Mouse (Mus musculus): ENCODE data around the gene Myo1c.
A peak's percentile ranks its signal among the peaks of the same experiment; 100 is the strongest.
"Not testable (repeated sequence)": the region's sequence is repeated elsewhere in the genome, so short reads cannot be mapped to it uniquely, and the experiment has no call there.

Myo1c gene

DNA sequence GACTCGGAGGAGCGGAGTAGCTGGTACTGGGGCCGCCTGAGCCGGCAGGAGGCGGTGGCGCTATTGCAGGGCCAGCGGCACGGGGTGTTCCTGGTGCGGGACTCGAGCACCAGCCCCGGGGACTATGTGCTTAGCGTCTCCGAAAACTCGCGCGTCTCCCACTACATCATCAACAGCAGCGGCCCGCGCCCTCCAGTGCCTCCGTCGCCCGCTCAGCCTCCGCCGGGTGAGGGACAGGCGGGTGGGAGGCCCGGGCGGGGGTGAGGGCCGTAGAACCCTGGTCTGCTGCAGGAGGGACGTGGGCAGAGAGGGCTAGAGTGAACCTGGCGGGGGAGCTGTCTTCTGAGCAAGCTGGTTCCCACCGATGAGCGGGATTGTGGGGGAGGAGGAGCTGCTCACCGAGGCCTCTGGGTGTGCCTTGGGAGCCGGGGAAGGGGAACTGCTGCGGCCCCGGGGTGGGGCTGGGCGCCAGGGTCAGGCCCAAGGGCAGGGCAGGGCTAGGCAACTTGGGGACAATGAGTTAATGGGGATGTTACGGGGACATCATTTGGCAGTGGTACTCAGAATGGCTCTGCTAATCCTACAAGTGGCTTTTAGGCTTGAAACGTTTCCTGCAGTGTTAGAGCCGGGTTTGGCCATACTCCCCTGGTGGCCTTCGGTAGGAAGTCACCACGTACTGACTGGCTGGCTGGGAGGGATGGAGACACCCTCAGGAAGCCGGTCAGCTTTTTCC, 29.3 kb downstream of the Myo1c start:
- Histone ChIP-seq H3K36me3 (ENCODE audit: insufficient read depth, low read length) (peaks cover 39% of the 10 kb centered on the region), H3K4me3 (replicated peaks; ENCODE audit: low read length) (peak overlapping the region; percentile 98), H3K9me3 (ENCODE audit: low read length) (no peaks in the 10 kb centered on the region), H3K27me3 (ENCODE audit: insufficient read depth, low read length) (no peaks in the 10 kb centered on the region), H3K4me1 (replicated peaks; ENCODE audit: low read depth, low read length) (peaks cover 54% of the 10 kb centered on the region)
- no peak for TF ChIP-seq NANOG (IDR thresholded peaks at IDR 0.05; ENCODE audit: borderline replicate concordance, low read length)
- no peak for TF ChIP-seq POU5F1 (IDR thresholded peaks at IDR 0.05; ENCODE audit: borderline replicate concordance, low read length)
- no peak; the same call in 1 of the 2 replicates for TF ChIP-seq CTCF (conservative IDR thresholded peaks at IDR 0.05; ENCODE audit: low read length)

DNA sequence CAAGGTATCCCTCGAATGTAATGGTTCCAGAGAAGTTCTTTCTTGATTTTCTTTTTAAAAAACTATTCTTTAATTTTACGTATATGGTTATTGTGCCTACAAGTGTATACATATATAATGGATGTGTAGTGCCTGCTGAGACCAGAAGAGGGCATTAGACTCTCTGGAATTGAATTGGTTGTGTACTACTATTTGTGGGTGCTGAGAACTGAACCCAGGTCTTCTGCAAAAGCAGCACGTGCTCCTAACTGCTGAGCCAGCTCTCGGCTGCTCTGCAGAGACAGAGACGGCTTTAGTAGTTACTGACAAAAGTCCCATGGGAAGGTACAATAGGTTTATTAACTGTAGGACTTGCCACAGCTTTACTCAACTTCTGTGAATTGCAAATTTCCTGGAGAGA, 34.2 kb downstream of the Myo1c start:
- no peak overlapping the region for H3K4me3 ChIP-seq (replicated peaks; ENCODE audit: low read length)
- H3K9me3 ChIP-seq (ENCODE audit: low read length): no peaks in the 10 kb centered on the region
- peaks cover 76% of the 10 kb centered on the region for H3K4me1 ChIP-seq (replicated peaks; ENCODE audit: low read depth, low read length)
- TF ChIP-seq CTCF (conservative IDR thresholded peaks at IDR 0.05; ENCODE audit: low read length): peak; percentile 50
- no peak for TF ChIP-seq POU5F1 (IDR thresholded peaks at IDR 0.05; ENCODE audit: borderline replicate concordance, low read length)
- H3K36me3 ChIP-seq (ENCODE audit: insufficient read depth, low read length): peaks cover 69% of the 10 kb centered on the region
- H3K27me3 ChIP-seq (ENCODE audit: insufficient read depth, low read length): no peaks in the 10 kb centered on the region

GRCm38 (mm10) chr11:75684956-75685355, 34.7 kb downstream of the Myo1c start:
- H3K4me1 ChIP-seq (replicated peaks; ENCODE audit: low read depth, low read length): peaks cover 81% of the 10 kb centered on the region
- TF ChIP-seq CTCF (conservative IDR thresholded peaks at IDR 0.05; ENCODE audit: low read length) (no peak), NANOG (IDR thresholded peaks at IDR 0.05; ENCODE audit: borderline replicate concordance, low read length) (no peak), POU5F1 (IDR thresholded peaks at IDR 0.05; ENCODE audit: borderline replicate concordance, low read length) (no peak)
- H3K9me3 ChIP-seq (ENCODE audit: low read length): no peaks in the 10 kb centered on the region
- no peak overlapping the region for H3K4me3 ChIP-seq (replicated peaks; ENCODE audit: low read length)
- no peaks in the 10 kb centered on the region for H3K27me3 ChIP-seq (ENCODE audit: insufficient read depth, low read length)
- peaks cover 74% of the 10 kb centered on the region for H3K36me3 ChIP-seq (ENCODE audit: insufficient read depth, low read length)

- Histone ChIP-seq H3K4me1 (replicated peaks; ENCODE audit: low read depth, low read length) (peaks cover 78% of the 10 kb centered on the region), H3K27me3 (ENCODE audit: insufficient read depth, low read length) (no peaks in the 10 kb centered on the region), H3K9me3 (ENCODE audit: low read length) (no peaks in the 10 kb centered on the region), H3K4me3 (replicated peaks; ENCODE audit: low read length) (no peak overlapping the region), H3K36me3 (ENCODE audit: insufficient read depth, low read length) (peaks cover 77% of the 10 kb centered on the region)
- TF ChIP-seq POU5F1 (IDR thresholded peaks at IDR 0.05; ENCODE audit: borderline replicate concordance, low read length): no peak
Observed at GRCm38 (mm10) chr11:75687343-75687993, 37.2 kb downstream of the Myo1c start.

- H3K9me3 ChIP-seq (ENCODE audit: low read length): no peaks in the 10 kb centered on the region
- no peaks in the 10 kb centered on the region for H3K27me3 ChIP-seq (ENCODE audit: insufficient read depth, low read length)
- no peak overlapping the region for H3K4me3 ChIP-seq (replicated peaks; ENCODE audit: low read length)
- TF ChIP-seq POU5F1 (IDR thresholded peaks at IDR 0.05; ENCODE audit: borderline replicate concordance, low read length): no peak
- TF ChIP-seq CTCF (conservative IDR thresholded peaks at IDR 0.05; ENCODE audit: low read length): no peak
- TF ChIP-seq NANOG (IDR thresholded peaks at IDR 0.05; ENCODE audit: borderline replicate concordance, low read length): no peak
- peaks cover 80% of the 10 kb centered on the region for H3K4me1 ChIP-seq (replicated peaks; ENCODE audit: low read depth, low read length)
- peaks cover 77% of the 10 kb centered on the region for H3K36me3 ChIP-seq (ENCODE audit: insufficient read depth, low read length)
Observed at GRCm38 (mm10) chr11:75688132-75688531, 37.8 kb downstream of the Myo1c start.

GRCm38 (mm10) chr11:75689977-75690376, 39.7 kb downstream of the Myo1c start:
- peaks cover 77% of the 10 kb centered on the region for H3K36me3 ChIP-seq (ENCODE audit: insufficient read depth, low read length)
- H3K27me3 ChIP-seq (ENCODE audit: insufficient read depth, low read length): no peaks in the 10 kb centered on the region
- TF ChIP-seq POU5F1 (IDR thresholded peaks at IDR 0.05; ENCODE audit: borderline replicate concordance, low read length) (no peak), NANOG (IDR thresholded peaks at IDR 0.05; ENCODE audit: borderline replicate concordance, low read length) (no peak), CTCF (conservative IDR thresholded peaks at IDR 0.05; ENCODE audit: low read length) (no peak)
- H3K4me3 ChIP-seq (replicated peaks; ENCODE audit: low read length): no peak overlapping the region
- no peaks in the 10 kb centered on the region for H3K9me3 ChIP-seq (ENCODE audit: low read length)
- peaks cover 80% of the 10 kb centered on the region for H3K4me1 ChIP-seq (replicated peaks; ENCODE audit: low read depth, low read length)

- H3K36me3 ChIP-seq (ENCODE audit: insufficient read depth, low read length): peaks cover 78% of the 10 kb centered on the region
- peaks cover 80% of the 10 kb centered on the region for H3K4me1 ChIP-seq (replicated peaks; ENCODE audit: low read depth, low read length)
- H3K4me3 ChIP-seq (replicated peaks; ENCODE audit: low read length): no peak overlapping the region
- TF ChIP-seq CTCF (conservative IDR thresholded peaks at IDR 0.05; ENCODE audit: low read length): no peak
- no peak for TF ChIP-seq POU5F1 (IDR thresholded peaks at IDR 0.05; ENCODE audit: borderline replicate concordance, low read length)
- no peaks in the 10 kb centered on the region for H3K27me3 ChIP-seq (ENCODE audit: insufficient read depth, low read length)
- H3K9me3 ChIP-seq (ENCODE audit: low read length): no peaks in the 10 kb centered on the region
Observed at GRCm38 (mm10) chr11:75691047-75691446, 40.7 kb downstream of the Myo1c start.

DNA sequence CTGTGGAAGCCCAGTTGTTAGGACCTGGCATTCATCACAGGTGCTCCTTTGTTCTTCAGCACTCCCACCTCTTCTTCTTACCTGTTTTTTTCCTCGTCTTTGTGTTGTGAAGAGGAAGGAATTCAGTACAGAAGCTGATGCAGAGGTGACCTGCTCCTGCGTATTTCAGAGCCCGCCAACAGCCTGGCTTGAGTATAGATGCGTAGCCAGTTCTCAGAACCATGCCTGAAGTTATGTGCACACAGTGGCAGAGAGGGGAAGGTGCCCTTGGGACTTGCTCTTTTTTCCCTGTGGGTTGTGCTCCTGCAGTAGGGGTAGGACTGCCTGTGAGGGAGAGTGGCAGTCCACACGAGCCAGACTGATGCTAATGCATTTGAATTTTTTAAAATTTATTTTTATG, 43.3 kb downstream of the Myo1c start:
- TF ChIP-seq POU5F1 (IDR thresholded peaks at IDR 0.05; ENCODE audit: borderline replicate concordance, low read length) (no peak), CTCF (conservative IDR thresholded peaks at IDR 0.05; ENCODE audit: low read length) (no peak), NANOG (IDR thresholded peaks at IDR 0.05; ENCODE audit: borderline replicate concordance, low read length) (no peak)
- Histone ChIP-seq H3K9me3 (ENCODE audit: low read length) (no peaks in the 10 kb centered on the region), H3K4me3 (replicated peaks; ENCODE audit: low read length) (no peak overlapping the region), H3K4me1 (replicated peaks; ENCODE audit: low read depth, low read length) (peaks cover 72% of the 10 kb centered on the region), H3K36me3 (ENCODE audit: insufficient read depth, low read length) (peaks cover 95% of the 10 kb centered on the region), H3K27me3 (ENCODE audit: insufficient read depth, low read length) (no peaks in the 10 kb centered on the region)

- peaks cover 97% of the 10 kb centered on the region for H3K36me3 ChIP-seq (ENCODE audit: insufficient read depth, low read length)
Observed at GRCm38 (mm10) chr11:75697464-75697863, 47.2 kb downstream of the Myo1c start.

More at GRCm38 (mm10) chr11:75697464-75697863, 47.2 kb downstream of the Myo1c start:
- not testable (repeated sequence) for H3K27me3 ChIP-seq (ENCODE audit: insufficient read depth, low read length); H3K9me3 ChIP-seq (ENCODE audit: low read length); H3K4me3 ChIP-seq (replicated peaks; ENCODE audit: low read length)
- peaks cover 49% of the 10 kb centered on the region for H3K4me1 ChIP-seq (replicated peaks; ENCODE audit: low read depth, low read length)
